Mouse (Mus musculus): ENCODE measurements around the gene Gstt2. TPM values are rescaled to one million over a fixed set of nuclear protein-coding genes. Genes with fewer than 3 reads are reported as not detected.

Gene Gstt2
- total and polyA plus RNA-seq, 2 experiments from 2014 or later = 10.2 to 11.1 TPM

DNA sequence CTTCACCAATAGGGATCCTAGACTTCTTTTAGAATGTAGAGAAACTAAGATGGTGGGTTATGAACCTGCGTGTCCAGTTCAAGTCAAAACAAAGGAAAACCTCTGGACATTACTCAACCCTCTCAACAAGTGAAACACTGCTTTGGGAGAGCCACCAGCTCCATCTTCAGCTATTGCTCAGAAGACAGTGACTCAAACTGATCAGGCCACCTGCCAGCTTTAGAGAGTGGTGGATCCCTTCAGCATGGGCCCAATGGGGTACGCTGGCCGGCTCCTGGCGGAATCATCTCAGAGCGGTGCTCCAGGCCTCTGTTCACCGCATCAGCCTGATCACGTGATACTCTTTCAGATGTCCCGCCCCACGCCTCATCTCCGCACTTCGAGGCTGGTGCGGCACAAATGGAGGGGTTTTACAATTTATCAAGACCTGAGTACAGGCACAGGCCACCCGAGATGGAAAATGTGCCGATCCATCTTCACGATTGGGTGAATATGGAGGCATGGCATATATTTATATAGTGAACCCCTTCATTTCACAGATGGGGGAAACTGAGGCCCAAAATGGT is 18.3 kb upstream of the Gstt2 start:
- H3K27ac ChIP-seq = no peak overlapping the region
- WGBS = 93% methylated on average over 15 of the region's 15 CpGs
- peaks cover 10% of the 10 kb centered on the region for H3K4me1 ChIP-seq (ENCODE audit: insufficient read depth, low read length)
- no peaks in the 10 kb centered on the region for H3K9me3 ChIP-seq (ENCODE audit: low read length)
- ATAC-seq (no peak), DNase-seq (ENCODE audit: low spot score) (no peak)
- TF ChIP-seq CTCF (IDR thresholded peaks at IDR 0.05; ENCODE audit: low read depth) = no peak
- no peak overlapping the region for H3K9ac ChIP-seq (replicated peaks; ENCODE audit: low read length)
- H3K4me2 ChIP-seq (ENCODE audit: low read depth, low read length) = no peak overlapping the region
- H3K4me3 ChIP-seq (ENCODE audit: low read length) = no peak overlapping the region
- peaks cover 5% of the 10 kb centered on the region for H3K36me3 ChIP-seq (ENCODE audit: insufficient read depth, low read length)
- H3K27me3 ChIP-seq (ENCODE audit: insufficient read depth, low read length) = no peaks in the 10 kb centered on the region

DNA sequence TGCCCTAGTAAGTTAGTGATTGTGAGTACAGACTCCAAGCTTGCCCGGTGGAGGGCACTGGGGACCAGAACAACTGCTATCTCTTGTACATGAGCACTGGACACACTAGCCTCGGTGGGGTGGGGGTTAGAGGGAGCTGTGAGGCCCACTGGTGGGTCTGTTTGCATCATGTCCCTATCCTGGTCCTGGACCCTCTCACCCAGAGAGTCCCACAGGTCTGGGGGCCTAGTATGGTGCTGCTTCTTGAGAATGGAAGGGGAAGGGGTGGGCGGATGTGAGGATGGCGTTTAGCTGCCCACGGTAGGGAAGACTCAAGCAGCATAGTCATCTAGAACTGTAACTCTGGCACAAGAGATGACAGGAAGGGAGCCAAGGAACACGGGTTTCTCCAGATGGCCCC is 17.6 kb upstream of the Gstt2 start:
- no peak for DNase-seq (ENCODE audit: low spot score)
- no peak overlapping the region for H3K4me3 ChIP-seq (ENCODE audit: low read length)
- H3K9ac ChIP-seq (replicated peaks; ENCODE audit: low read length) = no peak overlapping the region
- no peak overlapping the region for H3K4me2 ChIP-seq (ENCODE audit: low read depth, low read length)
- peaks cover 5% of the 10 kb centered on the region for H3K36me3 ChIP-seq (ENCODE audit: insufficient read depth, low read length)
- no peaks in the 10 kb centered on the region for H3K27me3 ChIP-seq (ENCODE audit: insufficient read depth, low read length)
- no peaks in the 10 kb centered on the region for H3K9me3 ChIP-seq (ENCODE audit: low read length)
- peaks cover 8% of the 10 kb centered on the region for H3K4me1 ChIP-seq (ENCODE audit: insufficient read depth, low read length)
- no peak for ATAC-seq
- no peak overlapping the region for H3K27ac ChIP-seq
- no peak for TF ChIP-seq CTCF (IDR thresholded peaks at IDR 0.05; ENCODE audit: low read depth)
- 71% methylated on average over 6 of the region's 6 CpGs for WGBS

DNA sequence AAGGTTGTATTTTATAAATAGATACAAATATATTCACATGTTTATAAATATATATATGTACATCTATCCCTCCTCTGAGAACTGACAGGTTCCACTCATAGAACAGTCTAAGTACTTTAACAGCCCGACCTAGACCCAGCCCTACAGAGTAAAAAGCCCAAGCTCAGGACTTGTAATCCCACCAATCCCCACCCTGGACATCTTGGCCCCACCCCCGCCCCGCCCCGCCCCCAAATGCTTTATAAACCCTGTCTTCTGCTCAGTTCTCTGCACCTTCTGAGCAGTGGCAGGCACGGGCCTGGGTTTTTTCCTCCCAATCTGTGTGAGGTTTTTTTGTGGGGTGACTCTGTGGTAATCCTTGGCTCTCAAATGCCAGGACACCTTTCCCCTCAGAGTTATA is 16.9 kb upstream of the Gstt2 start:
- TF ChIP-seq CTCF (IDR thresholded peaks at IDR 0.05; ENCODE audit: low read depth) = no peak
- H3K36me3 ChIP-seq (ENCODE audit: insufficient read depth, low read length) = peaks cover 5% of the 10 kb centered on the region
- H3K4me3 ChIP-seq (ENCODE audit: low read length) = no peak overlapping the region
- DNase-seq (ENCODE audit: low spot score) (no peak), ATAC-seq (0 out of 2 replicates have a peak, but pooled peaks have one; percentile 13)
- no peak overlapping the region for H3K4me2 ChIP-seq (ENCODE audit: low read depth, low read length)
- H3K27ac ChIP-seq = no peak overlapping the region
- WGBS = 53% methylated on average over 5 of the region's 5 CpGs
- H3K9me3 ChIP-seq (ENCODE audit: low read length) = no peaks in the 10 kb centered on the region
- H3K4me1 ChIP-seq (ENCODE audit: insufficient read depth, low read length) = peaks cover 8% of the 10 kb centered on the region
- H3K9ac ChIP-seq (replicated peaks; ENCODE audit: low read length) = no peak overlapping the region
- H3K27me3 ChIP-seq (ENCODE audit: insufficient read depth, low read length) = no peaks in the 10 kb centered on the region

DNA sequence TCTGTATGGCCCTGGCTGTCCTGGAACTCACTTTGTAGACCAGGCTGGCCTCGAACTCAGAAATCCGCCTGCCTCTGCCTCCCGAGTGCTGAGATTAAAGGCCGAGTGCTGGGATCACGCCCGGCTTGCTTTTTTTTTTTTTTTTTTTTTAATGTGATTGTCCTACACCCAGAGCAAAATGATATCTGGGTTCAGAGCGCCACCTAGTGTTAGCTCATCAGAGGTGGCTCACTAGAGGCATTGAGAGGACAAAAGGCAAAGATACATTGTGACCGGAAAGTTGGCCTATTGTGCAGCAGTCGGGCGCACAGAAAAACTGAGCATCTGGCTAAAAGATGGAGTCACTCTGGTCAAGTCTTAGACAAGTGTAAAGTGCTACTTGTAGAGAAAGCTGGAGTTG is 16.2 kb upstream of the Gstt2 start:
- Histone ChIP-seq H3K36me3 (ENCODE audit: insufficient read depth, low read length) (peaks cover 5% of the 10 kb centered on the region), H3K27me3 (ENCODE audit: insufficient read depth, low read length) (no peaks in the 10 kb centered on the region), H3K4me3 (ENCODE audit: low read length) (no peak overlapping the region), H3K4me2 (ENCODE audit: low read depth, low read length) (no peak overlapping the region), H3K9ac (replicated peaks; ENCODE audit: low read length) (no peak overlapping the region), H3K27ac (no peak overlapping the region), H3K4me1 (ENCODE audit: insufficient read depth, low read length) (peaks cover 8% of the 10 kb centered on the region), H3K9me3 (ENCODE audit: low read length) (no peaks in the 10 kb centered on the region)
- peak; percentile 72 for ATAC-seq
- TF ChIP-seq CTCF (IDR thresholded peaks at IDR 0.05; ENCODE audit: low read depth) = peak; percentile 82
- peak; percentile 93 for DNase-seq (ENCODE audit: low spot score)
- WGBS = 14% methylated on average over 10 of the region's 10 CpGs

DNA sequence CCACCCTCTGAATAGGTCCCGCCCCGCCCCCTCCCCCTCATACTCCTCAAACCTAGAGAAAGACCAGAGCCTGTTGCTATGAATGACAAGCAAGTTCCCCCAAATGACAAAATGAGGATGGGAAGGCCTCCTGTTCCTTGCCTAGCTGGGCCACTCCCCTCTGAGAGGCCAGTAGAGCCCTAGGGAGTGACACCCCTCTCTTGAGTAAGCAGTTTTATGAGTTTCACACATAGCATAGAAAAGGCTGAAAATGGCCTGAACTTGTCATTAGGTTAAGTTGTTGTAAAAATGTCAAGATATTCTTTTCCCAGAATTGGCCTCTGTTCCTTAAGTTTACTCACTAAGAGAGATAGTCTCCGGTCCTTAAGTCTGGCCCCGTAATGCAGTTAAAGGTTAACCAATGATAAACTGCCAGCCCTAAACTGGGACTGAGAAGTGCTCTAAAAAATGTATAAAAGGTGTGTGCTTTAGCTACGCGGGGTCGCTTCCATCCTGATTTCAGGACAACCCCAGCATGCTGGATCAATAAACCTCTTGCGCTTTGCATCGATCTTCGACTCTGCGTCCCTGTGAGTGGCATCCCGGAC is 15.4 kb upstream of the Gstt2 start:
- Histone ChIP-seq H3K4me1 (ENCODE audit: insufficient read depth, low read length) (peaks cover 8% of the 10 kb centered on the region), H3K9ac (replicated peaks; ENCODE audit: low read length) (no peak overlapping the region), H3K36me3 (ENCODE audit: insufficient read depth, low read length) (peaks cover 5% of the 10 kb centered on the region), H3K4me3 (ENCODE audit: low read length) (no peak overlapping the region), H3K4me2 (ENCODE audit: low read depth, low read length) (no peak overlapping the region), H3K27me3 (ENCODE audit: insufficient read depth, low read length) (no peaks in the 10 kb centered on the region), H3K27ac (no peak overlapping the region), H3K9me3 (ENCODE audit: low read length) (no peaks in the 10 kb centered on the region)
- no peak for TF ChIP-seq CTCF (IDR thresholded peaks at IDR 0.05; ENCODE audit: low read depth)
- 96% methylated on average over 12 of the region's 12 CpGs for WGBS
- ATAC-seq (no peak), DNase-seq (ENCODE audit: low spot score) (no peak)

DNA sequence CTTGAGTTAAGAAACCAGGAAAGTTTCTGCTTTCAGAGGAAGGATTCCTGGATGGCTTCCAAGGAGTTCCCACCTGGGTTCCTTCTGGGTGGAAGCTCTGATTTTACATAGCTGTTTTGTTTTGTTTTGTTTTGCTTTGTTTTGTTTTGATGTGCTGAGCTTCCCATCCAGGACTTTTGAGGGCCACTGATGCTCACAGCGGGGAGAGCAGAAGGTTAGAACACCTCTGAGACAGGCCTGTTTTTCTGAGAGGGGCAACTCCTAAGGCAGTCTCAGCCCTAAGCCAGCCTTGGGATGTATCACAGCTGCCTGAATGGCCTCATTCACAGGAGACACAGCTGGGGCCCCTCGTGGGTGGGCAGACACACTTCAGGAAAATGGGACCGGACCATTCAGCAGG is 14.5 kb upstream of the Gstt2 start:
- 30% methylated on average over 3 of the region's 3 CpGs for WGBS
- no peak overlapping the region for H3K9ac ChIP-seq (replicated peaks; ENCODE audit: low read length)
- H3K27me3 ChIP-seq (ENCODE audit: insufficient read depth, low read length) = no peaks in the 10 kb centered on the region
- H3K4me3 ChIP-seq (ENCODE audit: low read length) = no peak overlapping the region
- no peaks in the 10 kb centered on the region for H3K9me3 ChIP-seq (ENCODE audit: low read length)
- no peak overlapping the region for H3K4me2 ChIP-seq (ENCODE audit: low read depth, low read length)
- peaks cover 8% of the 10 kb centered on the region for H3K4me1 ChIP-seq (ENCODE audit: insufficient read depth, low read length)
- H3K36me3 ChIP-seq (ENCODE audit: insufficient read depth, low read length) = no peaks in the 10 kb centered on the region
- ATAC-seq (no peak), DNase-seq (ENCODE audit: low spot score) (no peak)
- H3K27ac ChIP-seq = no peak overlapping the region
- no peak for TF ChIP-seq CTCF (IDR thresholded peaks at IDR 0.05; ENCODE audit: low read depth)

DNA sequence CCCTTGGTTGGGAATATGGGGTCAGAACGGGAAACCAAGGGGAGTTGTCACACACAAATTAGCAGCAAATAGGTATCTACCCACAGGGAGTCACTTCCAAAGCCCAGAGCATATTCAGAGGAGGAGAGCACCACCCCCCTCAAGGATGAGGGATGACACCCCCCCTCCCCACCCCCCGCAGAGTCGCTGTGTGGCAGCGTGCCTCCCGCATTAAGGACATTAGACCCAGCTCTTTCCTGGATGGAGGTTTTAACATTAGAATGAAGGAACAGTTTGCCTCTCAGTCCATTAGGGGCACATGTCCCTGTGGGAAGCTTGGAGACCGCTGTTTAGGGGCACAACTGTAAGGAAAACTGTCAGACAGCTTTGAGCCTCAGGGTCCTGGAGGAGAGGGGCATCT is 13.9 kb upstream of the Gstt2 start:
- DNase-seq (ENCODE audit: low spot score) (no peak), ATAC-seq (no peak)
- peak; percentile 22 for TF ChIP-seq CTCF (IDR thresholded peaks at IDR 0.05; ENCODE audit: low read depth)
- 1% methylated on average over 6 of the region's 6 CpGs for WGBS
- H3K4me1 ChIP-seq (ENCODE audit: insufficient read depth, low read length) = peaks cover 8% of the 10 kb centered on the region
- H3K9me3 ChIP-seq (ENCODE audit: low read length) = no peaks in the 10 kb centered on the region
- H3K27ac ChIP-seq = no peak overlapping the region
- H3K36me3 ChIP-seq (ENCODE audit: insufficient read depth, low read length) = no peaks in the 10 kb centered on the region
- no peak overlapping the region for H3K4me3 ChIP-seq (ENCODE audit: low read length)
- H3K27me3 ChIP-seq (ENCODE audit: insufficient read depth, low read length) = no peaks in the 10 kb centered on the region
- H3K9ac ChIP-seq (replicated peaks; ENCODE audit: low read length) = no peak overlapping the region
- no peak overlapping the region for H3K4me2 ChIP-seq (ENCODE audit: low read depth, low read length)
